ENCODE assay signal across 9 mouse cellular contexts in the genomic region with DNA sequence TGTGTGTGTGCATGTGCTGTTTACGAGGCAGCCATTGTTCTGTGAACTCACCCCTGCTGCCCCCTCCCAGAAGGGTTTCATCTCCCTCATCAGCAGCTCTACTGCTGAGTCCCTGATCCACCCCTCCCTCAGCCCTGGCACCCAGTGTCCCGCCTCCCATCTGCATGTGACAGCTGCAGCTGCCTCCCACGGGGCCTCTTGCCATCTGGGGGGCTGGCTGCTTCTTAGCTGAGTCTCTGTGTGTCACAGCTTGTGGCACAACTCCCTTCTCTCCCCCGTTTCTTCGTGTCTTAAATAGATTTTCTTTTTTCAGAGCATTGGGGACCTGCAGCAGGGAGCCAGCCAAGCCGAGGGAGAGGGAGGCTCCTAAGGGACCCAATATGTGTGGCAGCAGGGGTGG.
DNase-seq lines count a peak whose midpoint lies in the region; ATAC-seq lines count a peak whose summit lies in the region.
"Had no signal": no experiment of that assay in that cellular context is flagged by ENCODE, and none has a peak within 500 bp of the region (broad histone marks: within the 10 kb centered on the region; RNA-seq: fewer than 3 reads in every experiment).

No protein-coding gene starts in this region.

- peak; percentile 72 for ATAC-seq in forebrain, embryonic 13.5 days
- ATAC-seq in hindbrain, embryonic 14.5 days (ENCODE audit: low FRiP score): no peak
- no peak for ATAC-seq in kidney, embryonic 14.5 days (ENCODE audit: low FRiP score, low TSS enrichment)
- no peak for ATAC-seq in monocyte, adult 5-6 weeks (replicated peaks; ENCODE audit: insufficient number of reproducible peaks, low FRiP score, low TSS enrichment, poor library complexity, severe bottlenecking)

- H3K27ac ChIP-seq in forebrain, embryonic 13.5 days: peak overlapping the region; percentile 94
- peak overlapping the region; percentile 92 for H3K27ac ChIP-seq in hindbrain, embryonic 14.5 days
- H3K27ac ChIP-seq in limb, embryonic 10.5 days: peak overlapping the region; percentile 82
- H3K27ac ChIP-seq in kidney, embryonic 14.5 days (ENCODE audit: low read depth, low read length): no peak overlapping the region

- H3K9ac ChIP-seq in forebrain, embryonic 13.5 days: 0 out of 2 replicates have a peak overlapping the region, but pooled peaks have one; percentile 30
- H3K9ac ChIP-seq in hindbrain, embryonic 14.5 days: no peak overlapping the region
- H3K9ac ChIP-seq in kidney, embryonic 14.5 days (ENCODE audit: low read depth, low read length): no peak overlapping the region
- H3K9ac ChIP-seq: lung, embryonic 14.5 days had no signal

- H3K4me3 ChIP-seq in forebrain, embryonic 13.5 days: no peak overlapping the region
- no peak overlapping the region for H3K4me3 ChIP-seq in hindbrain, embryonic 14.5 days (replicated peaks; ENCODE audit: low read length)
- H3K4me3 ChIP-seq in limb, embryonic 10.5 days: no peak overlapping the region
- no peak overlapping the region for H3K4me3 ChIP-seq in kidney, embryonic 14.5 days (ENCODE audit: low read length)

- WGBS in forebrain, embryonic 13.5 days: 29% methylated on average over 6 of the region's 6 CpGs
- 21% methylated on average over 6 of the region's 6 CpGs for WGBS in hindbrain, embryonic 14.5 days
- WGBS in limb, embryonic 10.5 days: 61% methylated on average over 6 of the region's 6 CpGs
- 48% methylated on average over 6 of the region's 6 CpGs for WGBS in kidney, embryonic 14.5 days

- no peak overlapping the region for H3K4me2 ChIP-seq in forebrain, embryonic 13.5 days
- H3K4me2 ChIP-seq in hindbrain, embryonic 14.5 days (replicated peaks): no peak overlapping the region
- no peak overlapping the region for H3K4me2 ChIP-seq in kidney, embryonic 14.5 days (replicated peaks; ENCODE audit: low read depth, low read length)
- H3K4me2 ChIP-seq: lung, embryonic 14.5 days had no signal

- H3K4me1 ChIP-seq in forebrain, embryonic 13.5 days: peaks cover 54% of the 10 kb centered on the region
- H3K4me1 ChIP-seq in hindbrain, embryonic 14.5 days (replicated peaks; ENCODE audit: control insufficient read depth, insufficient read depth, low read length): peaks cover 27% of the 10 kb centered on the region
- peaks cover 47% of the 10 kb centered on the region for H3K4me1 ChIP-seq in limb, embryonic 10.5 days
- H3K4me1 ChIP-seq in kidney, embryonic 14.5 days (ENCODE audit: control insufficient read depth, insufficient read depth, low read length): peaks cover 22% of the 10 kb centered on the region

- no peak for DNase-seq in hindbrain, embryonic 14.5 days (ENCODE audit: low spot score)
- DNase-seq in limb, embryonic 10.5 days (ENCODE audit: low spot score): no peak
- DNase-seq in right cerebral cortex, postnatal 4 days: peak; percentile 79
- no peak for DNase-seq in embryo, embryonic 10 days (ENCODE audit: low spot score)
- no peak for DNase-seq in kidney, adult 8-10 months
- DNase-seq: lung, embryonic 14.5 days had no signal

- no peaks in the 10 kb centered on the region for H3K27me3 ChIP-seq in forebrain, embryonic 13.5 days
- no peaks in the 10 kb centered on the region; the same call in 1 of the 2 replicates for H3K27me3 ChIP-seq in hindbrain, embryonic 14.5 days (ENCODE audit: control insufficient read depth, insufficient read depth, low read length)
- H3K27me3 ChIP-seq in limb, embryonic 10.5 days (ENCODE audit: low read depth, poor library complexity, severe bottlenecking): peaks cover 15% of the 10 kb centered on the region; the same call in 1 of the 2 replicates
- H3K27me3 ChIP-seq in kidney, embryonic 14.5 days (ENCODE audit: control insufficient read depth, insufficient read depth, low read length): no peaks in the 10 kb centered on the region

- H3K9me3 ChIP-seq in forebrain, embryonic 13.5 days (replicated peaks): no peaks in the 10 kb centered on the region
- H3K9me3 ChIP-seq in hindbrain, embryonic 14.5 days (ENCODE audit: control insufficient read depth, low read length): no peaks in the 10 kb centered on the region
- H3K9me3 ChIP-seq in limb, embryonic 10.5 days (replicated peaks): no peaks in the 10 kb centered on the region
- no peaks in the 10 kb centered on the region for H3K9me3 ChIP-seq in kidney, embryonic 14.5 days (ENCODE audit: control insufficient read depth, low read length)

- H3K36me3 ChIP-seq in forebrain, embryonic 13.5 days (ENCODE audit: poor library complexity, severe bottlenecking): no peaks in the 10 kb centered on the region
- H3K36me3 ChIP-seq in hindbrain, embryonic 14.5 days (replicated peaks; ENCODE audit: control insufficient read depth, insufficient read depth): no peaks in the 10 kb centered on the region
- no peaks in the 10 kb centered on the region for H3K36me3 ChIP-seq in limb, embryonic 10.5 days
- no peaks in the 10 kb centered on the region for H3K36me3 ChIP-seq in kidney, embryonic 14.5 days (ENCODE audit: control insufficient read depth, insufficient read depth, low read length)
